9 mouse cellular contexts compared by ENCODE assay signal in the genomic region with DNA sequence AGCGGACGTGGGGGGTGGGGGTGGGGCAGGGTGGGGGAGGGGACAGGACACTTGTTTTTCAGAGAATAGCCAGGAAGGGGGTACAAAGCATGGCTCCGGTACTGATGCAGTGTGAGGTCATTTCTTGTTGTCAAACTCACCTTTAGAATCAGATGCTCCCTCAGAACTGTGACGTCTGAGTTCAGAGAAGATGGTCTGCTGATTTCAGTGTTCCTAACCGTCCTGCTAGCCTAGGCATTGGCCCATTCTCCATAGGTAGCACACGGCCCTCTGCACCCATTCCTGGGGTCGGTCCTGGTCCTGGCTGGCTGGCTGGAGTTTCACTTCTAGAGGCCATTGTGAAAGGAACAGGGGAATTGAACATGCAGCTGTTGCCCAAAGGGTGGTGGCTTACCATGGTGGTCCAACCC. TPM values are rescaled to one million over a fixed set of nuclear protein-coding genes. Genes with fewer than 3 reads are reported as not detected.
DNase-seq lines count a peak whose midpoint lies in the region; ATAC-seq lines count a peak whose summit lies in the region.
"Had no signal": no experiment of that assay in that cellular context is flagged by ENCODE, and none has a peak within 500 bp of the region (broad histone marks: within the 10 kb centered on the region; RNA-seq: fewer than 3 reads in every experiment).

No protein-coding gene starts in this region.

- intact Hi-C loops in heart, postnatal 10 days (cut with DNase I): no loop called here

- H3K27ac ChIP-seq in heart, embryonic 12.5 days (ENCODE audit: poor library complexity, severe bottlenecking): peak overlapping the region; percentile 95
- peak overlapping the region; percentile 74 for H3K27ac ChIP-seq in forebrain, embryonic 12.5 days
- H3K27ac ChIP-seq in liver, embryonic 13.5 days: peak overlapping the region; percentile 83

- peaks cover 91% of the 10 kb centered on the region for H3K4me1 ChIP-seq in heart, embryonic 12.5 days (replicated peaks)
- H3K4me1 ChIP-seq in forebrain, embryonic 12.5 days: peaks cover 86% of the 10 kb centered on the region
- peaks cover 62% of the 10 kb centered on the region for H3K4me1 ChIP-seq in liver, embryonic 13.5 days (replicated peaks)

- H3K9me3 ChIP-seq in heart, embryonic 12.5 days (replicated peaks): no peaks in the 10 kb centered on the region
- no peaks in the 10 kb centered on the region for H3K9me3 ChIP-seq in forebrain, embryonic 12.5 days
- H3K9me3 ChIP-seq in liver, embryonic 13.5 days (replicated peaks): no peaks in the 10 kb centered on the region

- no peaks in the 10 kb centered on the region for H3K27me3 ChIP-seq in heart, embryonic 12.5 days (replicated peaks)
- H3K27me3 ChIP-seq in forebrain, embryonic 12.5 days: no peaks in the 10 kb centered on the region
- H3K27me3 ChIP-seq in liver, embryonic 13.5 days: no peaks in the 10 kb centered on the region

- peak overlapping the region; percentile 72 for H3K9ac ChIP-seq in heart, embryonic 12.5 days
- H3K9ac ChIP-seq in forebrain, embryonic 12.5 days: 0 out of 2 replicates have a peak overlapping the region, but pooled peaks have one; percentile 39
- no peak overlapping the region for H3K9ac ChIP-seq in liver, embryonic 13.5 days

- no peaks in the 10 kb centered on the region for H3K36me3 ChIP-seq in heart, embryonic 12.5 days
- H3K36me3 ChIP-seq in forebrain, embryonic 12.5 days (replicated peaks): peaks cover 8% of the 10 kb centered on the region
- H3K36me3 ChIP-seq in liver, embryonic 13.5 days: no peaks in the 10 kb centered on the region

- WGBS in heart, embryonic 12.5 days: 19% methylated on average over 7 of the region's 7 CpGs
- WGBS in forebrain, embryonic 12.5 days: 10% methylated on average over 7 of the region's 7 CpGs
- WGBS in liver, embryonic 13.5 days (ENCODE audit: insufficient replicate concordance): 14% methylated on average over 7 of the region's 7 CpGs

- no peak for DNase-seq in heart, postnatal 10 days
- peak; percentile 58 for DNase-seq in B cell, adult 2 months
- DNase-seq in liver, embryonic 13.5 days: no peak
- no peak for DNase-seq in cerebellum, adult 9-10 months
- DNase-seq in adrenal gland, postnatal 4 days (ENCODE audit: low spot score in 2 of 2): no peak
- DNase-seq in MN1 (ENCODE audit: low spot score): no peak

- peak overlapping the region; percentile 73 for H3K4me2 ChIP-seq in heart, embryonic 12.5 days
- no peak overlapping the region for H3K4me2 ChIP-seq in forebrain, embryonic 12.5 days
- H3K4me2 ChIP-seq in liver, embryonic 13.5 days: peak overlapping the region; percentile 8

- H3K4me3 ChIP-seq in heart, embryonic 12.5 days: peak overlapping the region; percentile 18
- H3K4me3 ChIP-seq in forebrain, embryonic 12.5 days (replicated peaks): no peak overlapping the region
- H3K4me3 ChIP-seq in liver, embryonic 13.5 days (replicated peaks): no peak overlapping the region

- ATAC-seq in heart, embryonic 12.5 days (ENCODE audit: insufficient number of reproducible peaks, low FRiP score): no peak
- ATAC-seq in forebrain, embryonic 12.5 days (ENCODE audit: low FRiP score): no peak
- no peak for ATAC-seq in liver, embryonic 13.5 days (ENCODE audit: low read depth)

RNA-seq across cellular contexts. Expression of a gene that starts 30.7 kb away (rescaled TPM):
- 0.20 TPM in 1 of 2 replicates, not detected in the other for polyA plus RNA-seq in heart, embryonic 12.5 days (2016; fragmentation: Nextera tagmentation; extraction: Ambion mirVana)
- 10 to 100 TPM; 36.4 to 38.2 TPM for total RNA-seq in heart, postnatal 10 days (2021)
- 0.23 and 0.37 TPM in 2 replicates for polyA plus RNA-seq in forebrain, embryonic 12.5 days (2016; fragmentation: Nextera tagmentation; extraction: Ambion mirVana)
- polyA plus RNA-seq in liver, embryonic 13.5 days (2015; fragmentation: Nextera tagmentation; extraction: Ambion mirVana): 0.13 and 0.16 TPM in 2 replicates
- total RNA-seq in adrenal gland, postnatal 4 days (2021): 1 to 10 TPM; 4.1 to 4.2 TPM
- polyA plus RNA-seq: C2C12 had no signal

RNA-seq across cellular contexts. Expression of a gene that starts 47.2 kb away (rescaled TPM):
- polyA plus RNA-seq in heart, embryonic 12.5 days (2016; fragmentation: Nextera tagmentation; extraction: Ambion mirVana): 29.5 and 31.4 TPM in 2 replicates
- 10 to 100 TPM; 51.3 to 52.6 TPM for total RNA-seq in heart, postnatal 10 days (2021)
- 22.9 and 23.3 TPM in 2 replicates for polyA plus RNA-seq in forebrain, embryonic 12.5 days (2016; fragmentation: Nextera tagmentation; extraction: Ambion mirVana)
- 13.5 and 16.3 TPM in 2 replicates for polyA plus RNA-seq in liver, embryonic 13.5 days (2015; fragmentation: Nextera tagmentation; extraction: Ambion mirVana)
- 10 to 100 TPM; 28.7 to 29.1 TPM for total RNA-seq in adrenal gland, postnatal 4 days (2021)

Comparison
In these comparisons a context has a peak if more than half of its experiments do, and no peak if none do; other contexts are left out.
1. DNase-seq: peak in B cell, adult 2 months (2 of 2); none in heart, postnatal 10 days (0 of 2), liver, embryonic 13.5 days (single experiment), cerebellum, adult 9-10 months (single experiment), adrenal gland, postnatal 4 days (0 of 2) and MN1 (single experiment).
2. Peak in every context shown above with its lines, with median percentiles within 50 percentile points of each other: H3K27ac ChIP-seq.